Mouse (Mus musculus): ENCODE data around the gene Inpp4b.
"Not testable (repeated sequence)": the region's sequence is repeated elsewhere in the genome, so short reads cannot be mapped to it uniquely, and the experiment has no call there.

Inpp4b gene

GRCm38 (mm10) chr8:81782781-81783180, 440.4 kb downstream of the Inpp4b start:
- no peak for DNase-seq

DNA sequence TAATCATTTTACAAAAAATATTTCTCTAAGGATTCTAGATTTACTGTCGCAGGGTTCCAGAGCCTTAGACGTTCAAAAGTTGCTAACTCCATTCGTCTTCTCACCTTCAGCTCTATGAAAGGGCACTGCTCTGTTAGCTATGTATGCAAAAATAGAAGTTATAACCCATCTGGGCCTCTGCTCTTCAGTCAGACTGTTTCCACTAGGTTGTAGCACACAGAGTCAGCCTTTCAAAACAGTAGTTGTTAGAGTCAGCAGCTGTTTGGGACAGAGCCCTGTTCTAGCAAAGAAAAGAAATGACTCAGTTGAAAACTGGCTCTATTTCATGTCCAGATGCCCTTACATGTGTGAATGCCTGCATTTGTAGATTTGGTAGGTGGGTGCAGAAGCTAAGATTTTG, 442.4 kb downstream of the Inpp4b start:
- DNase-seq: no peak

DNA sequence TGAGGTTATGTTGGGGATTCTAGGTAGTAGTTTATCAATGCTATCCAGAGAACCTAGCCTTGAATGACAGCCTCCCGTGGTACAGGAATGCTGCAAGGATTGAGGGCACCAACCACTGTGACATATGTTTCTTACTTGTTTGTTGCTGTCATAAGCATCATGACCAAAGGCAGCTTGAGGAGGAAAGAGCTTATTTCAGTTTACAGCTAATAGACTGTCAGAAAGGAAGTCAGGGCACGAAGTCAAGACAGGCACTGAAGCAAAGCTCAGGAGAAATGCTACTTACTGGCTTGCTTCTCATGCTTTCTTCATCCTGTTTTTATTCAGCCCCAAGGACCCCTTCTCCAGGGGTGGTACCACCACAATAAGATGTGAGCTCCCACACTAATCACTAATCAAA, 446.1 kb downstream of the Inpp4b start:
- no peak for DNase-seq

DNA sequence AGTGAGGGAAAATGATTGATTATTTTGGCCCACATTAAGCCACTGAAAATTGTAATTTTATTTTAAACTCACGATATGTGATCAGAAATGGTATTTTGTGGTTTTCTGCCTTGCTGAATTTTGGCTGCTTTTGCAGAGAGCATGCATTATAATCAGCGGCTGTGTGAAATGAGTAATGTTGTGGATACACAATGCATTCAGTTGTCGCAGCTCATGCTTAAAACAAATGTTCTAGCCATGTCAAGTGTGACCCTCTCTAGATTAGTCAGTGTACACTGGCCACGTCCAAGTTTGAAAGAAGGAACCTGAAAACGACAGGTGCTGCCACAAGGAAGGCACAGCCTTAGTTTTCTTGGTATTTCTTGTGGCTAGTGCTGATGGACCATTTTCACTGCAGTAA, 450.3 kb downstream of the Inpp4b start:
- no peak for DNase-seq

DNA sequence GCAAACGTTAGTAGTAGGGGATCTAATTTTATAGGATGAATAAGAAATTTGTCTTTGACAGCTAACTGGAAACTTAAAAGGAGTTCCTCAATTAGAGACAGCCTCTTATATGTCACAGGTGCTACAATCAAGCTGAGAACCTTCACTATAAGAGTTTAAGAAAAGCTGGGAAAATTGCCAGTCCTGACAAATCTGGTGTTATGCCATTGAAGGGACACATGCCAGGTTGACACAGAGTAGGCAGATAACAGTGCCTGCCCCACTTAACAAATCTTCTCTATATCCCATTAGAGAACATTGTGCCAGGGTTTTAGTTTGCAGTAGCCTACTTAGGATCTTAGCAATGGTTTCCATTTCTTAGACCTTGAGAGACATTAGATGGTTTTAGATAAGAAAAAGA, 456.1 kb downstream of the Inpp4b start:
- no peak for DNase-seq

- no peak for DNase-seq
Measured at GRCm38 (mm10) chr8:81800792-81801191, 458.4 kb downstream of the Inpp4b start.

DNA sequence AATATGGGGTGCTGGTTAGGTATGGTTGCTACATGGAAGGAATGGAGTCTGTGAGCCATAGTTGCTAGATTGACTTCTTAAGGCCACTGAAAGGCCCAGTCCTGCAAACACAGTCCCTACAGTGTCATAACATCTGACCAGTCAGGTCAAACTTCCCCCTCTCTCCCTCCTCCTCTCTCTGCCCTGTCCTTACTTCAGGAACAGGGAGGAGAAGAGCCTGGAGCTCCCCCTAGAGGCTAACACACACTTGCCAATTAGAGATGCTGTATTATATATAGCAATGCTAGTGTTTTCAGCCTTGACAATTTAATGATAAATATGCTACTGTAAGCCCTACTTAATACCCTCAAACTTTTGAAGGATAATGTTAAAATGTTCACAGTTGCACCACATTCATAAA, 464.4 kb downstream of the Inpp4b start:
- DNase-seq: peak; percentile 45

DNA sequence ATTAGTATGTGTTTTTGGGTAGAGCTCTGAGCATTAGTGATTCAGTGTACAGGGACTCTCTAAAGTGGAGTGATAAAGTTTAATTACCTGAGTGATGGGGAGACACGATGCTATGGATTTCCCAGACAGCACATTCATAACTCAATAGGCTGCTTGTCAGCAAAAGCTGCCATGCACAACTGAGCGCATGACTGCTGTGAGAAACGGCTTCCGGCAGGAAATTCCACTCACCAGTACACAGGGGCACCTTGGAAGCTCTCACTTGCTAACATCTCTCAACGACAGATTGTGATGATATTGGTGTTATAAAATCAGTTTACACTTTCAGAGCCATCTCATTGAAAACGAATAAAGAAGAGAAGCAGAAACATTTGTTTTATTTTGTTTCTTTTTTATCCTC, 465.2 kb downstream of the Inpp4b start:
- no peak for DNase-seq

- DNase-seq: no peak
Measured at GRCm38 (mm10) chr8:81808406-81808805, 466.1 kb downstream of the Inpp4b start.

DNA sequence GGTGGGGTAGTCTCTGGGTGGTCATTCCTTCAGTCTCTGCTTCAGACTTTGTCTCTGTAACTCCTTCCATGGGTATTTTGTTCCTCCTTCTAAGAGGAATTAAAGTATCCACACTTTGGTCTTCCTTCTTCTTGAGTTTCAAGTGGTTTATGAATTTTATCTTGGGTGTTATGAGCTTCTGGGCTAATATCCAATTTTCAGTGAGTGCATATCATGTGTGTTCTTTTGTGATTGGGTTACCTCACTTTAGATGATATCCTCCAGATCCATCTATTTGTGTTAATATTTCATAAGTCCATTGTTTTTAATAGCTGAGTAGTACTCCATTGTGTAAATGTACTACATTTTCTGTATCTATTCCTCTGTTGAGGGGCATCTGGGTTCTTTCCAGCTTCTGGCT, 467.1 kb downstream of the Inpp4b start:
- not testable (repeated sequence) for DNase-seq

GRCm38 (mm10) chr8:81812051-81812751, 469.8 kb downstream of the Inpp4b start:
- no peak for DNase-seq

- no peak for DNase-seq
Measured at GRCm38 (mm10) chr8:81814742-81815141, 472.4 kb downstream of the Inpp4b start.

DNA sequence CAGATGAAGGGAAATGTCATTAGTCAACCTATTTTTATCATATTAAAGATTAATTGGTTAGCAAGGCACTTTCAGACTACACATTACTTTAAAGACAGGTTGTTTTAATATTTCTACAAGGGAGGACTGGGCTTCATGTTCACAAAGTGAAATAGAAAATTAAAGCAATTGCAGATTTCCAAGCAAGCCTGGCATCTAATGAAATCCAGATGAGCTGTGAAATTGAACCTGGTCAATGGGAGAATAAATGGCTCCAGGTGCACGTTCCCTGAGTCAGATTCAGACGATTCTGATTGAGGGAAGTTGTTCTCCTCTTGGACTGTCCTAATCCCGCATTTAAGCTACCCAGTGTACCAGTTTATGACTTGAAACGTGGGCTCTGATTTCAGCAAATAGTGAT, 473.2 kb downstream of the Inpp4b start:
- no peak for DNase-seq

DNA sequence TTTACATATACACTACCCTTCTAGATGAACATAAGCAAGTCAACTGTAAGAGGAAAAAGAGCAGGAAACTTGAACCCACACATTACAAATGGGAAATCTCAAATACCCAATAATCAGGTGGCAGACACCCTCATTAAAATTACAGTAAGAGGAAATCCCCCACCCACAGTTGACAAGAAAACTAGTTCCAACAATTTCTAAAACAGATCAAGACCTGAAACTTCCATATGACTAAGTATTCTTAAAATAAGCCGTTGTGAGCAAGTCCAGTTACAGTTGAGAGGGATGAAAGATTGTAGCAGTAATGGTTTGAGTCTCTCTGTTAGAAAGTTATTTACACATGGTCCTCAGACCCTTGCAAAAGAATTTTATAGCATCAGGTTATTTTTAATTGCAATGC, 480.8 kb downstream of the Inpp4b start:
- no peak for DNase-seq

DNA sequence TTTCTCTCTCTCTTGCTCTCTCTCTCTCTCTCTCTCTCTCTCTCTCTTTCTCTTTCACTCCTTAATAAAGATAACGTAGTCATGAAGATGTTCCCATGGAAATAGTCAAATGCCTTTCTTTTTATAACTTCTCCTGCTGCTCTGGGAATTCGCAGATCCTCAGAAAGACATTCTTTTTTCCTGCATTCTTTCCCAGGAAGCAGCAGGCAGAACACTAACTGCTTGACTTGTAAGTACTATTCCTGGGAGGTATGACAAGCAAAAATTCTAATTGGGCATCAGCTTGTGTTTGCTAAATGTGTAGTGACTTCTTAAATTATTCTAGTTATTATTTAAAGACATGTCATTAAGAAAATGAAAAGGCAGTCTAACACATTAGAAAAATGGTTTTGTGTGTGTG, 482.6 kb downstream of the Inpp4b start:
- no peak for DNase-seq

GRCm38 (mm10) chr8:81826406-81826805, 484.1 kb downstream of the Inpp4b start:
- DNase-seq: no peak

- no peak for DNase-seq
Measured at GRCm38 (mm10) chr8:81827306-81827913, 485.1 kb downstream of the Inpp4b start.

- no peak for DNase-seq
Measured at GRCm38 (mm10) chr8:81831430-81831829, 489.1 kb downstream of the Inpp4b start.

DNA sequence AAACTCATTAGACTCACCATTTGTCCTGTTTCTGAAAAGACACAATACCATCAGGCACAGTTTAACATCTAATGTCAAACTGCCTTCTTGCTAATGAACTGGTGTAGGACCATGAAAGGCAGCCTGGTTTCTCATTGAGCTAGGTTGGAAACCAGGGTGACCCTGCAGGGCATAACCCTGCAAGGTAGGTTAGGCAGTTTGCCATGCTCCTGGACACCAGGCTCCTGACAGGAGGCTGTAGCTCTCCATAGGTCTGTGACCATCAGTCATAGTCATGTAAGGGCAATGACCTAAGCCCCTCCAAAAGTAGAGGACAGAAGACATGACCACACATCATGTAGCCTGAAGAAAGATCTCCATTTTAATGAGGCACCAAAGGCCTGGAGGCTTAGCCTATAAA, 491.5 kb downstream of the Inpp4b start:
- DNase-seq: no peak

- DNase-seq: no peak
Measured at GRCm38 (mm10) chr8:81840512-81840911, 498.2 kb downstream of the Inpp4b start.

DNA sequence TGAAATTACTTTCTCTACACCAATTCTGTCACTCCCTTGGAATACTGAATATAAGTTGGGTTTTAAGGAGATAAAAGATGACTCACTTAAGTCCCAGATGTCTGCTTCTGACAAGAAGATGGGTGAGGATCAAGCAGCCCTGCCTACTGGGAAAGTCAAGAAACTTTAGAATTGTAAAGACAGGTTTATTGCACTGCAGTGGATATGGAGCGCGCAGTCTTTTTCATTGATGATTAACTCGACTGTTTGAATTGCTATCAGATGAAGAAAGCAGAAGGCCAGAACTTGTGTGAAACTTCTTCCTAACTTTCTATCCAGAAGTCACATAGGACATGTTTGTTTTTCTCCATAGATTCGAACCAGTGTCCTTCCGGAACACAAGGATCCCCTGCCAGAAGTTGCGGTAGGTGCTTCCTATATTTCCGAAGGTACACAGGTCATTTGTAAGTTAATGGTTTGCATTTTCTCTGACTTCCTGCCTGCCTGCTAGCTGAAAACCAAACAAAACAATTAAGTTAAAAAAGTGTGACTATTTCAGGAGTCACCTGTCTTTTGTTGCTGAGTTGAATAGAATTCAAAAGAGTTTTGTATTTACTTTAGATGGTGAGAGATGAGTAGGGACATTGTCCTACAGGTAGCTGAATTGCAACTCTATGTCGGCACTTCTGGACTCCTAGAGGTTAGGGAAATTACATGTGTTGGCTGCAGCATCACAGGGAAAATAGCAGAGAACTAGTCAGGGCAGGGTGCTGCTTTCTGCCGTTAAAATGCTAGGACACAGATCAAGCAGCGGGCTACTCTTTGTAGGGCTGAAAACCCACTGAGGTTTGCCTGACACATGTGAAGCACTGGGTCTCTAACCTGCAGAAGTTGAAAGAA, 502.0 kb downstream of the Inpp4b start:
- no peak for DNase-seq

GRCm38 (mm10) chr8:81847929-81848328, 505.6 kb downstream of the Inpp4b start:
- DNase-seq: no peak

GRCm38 (mm10) chr8:81849976-81850375, 507.6 kb downstream of the Inpp4b start:
- DNase-seq: no peak

DNA sequence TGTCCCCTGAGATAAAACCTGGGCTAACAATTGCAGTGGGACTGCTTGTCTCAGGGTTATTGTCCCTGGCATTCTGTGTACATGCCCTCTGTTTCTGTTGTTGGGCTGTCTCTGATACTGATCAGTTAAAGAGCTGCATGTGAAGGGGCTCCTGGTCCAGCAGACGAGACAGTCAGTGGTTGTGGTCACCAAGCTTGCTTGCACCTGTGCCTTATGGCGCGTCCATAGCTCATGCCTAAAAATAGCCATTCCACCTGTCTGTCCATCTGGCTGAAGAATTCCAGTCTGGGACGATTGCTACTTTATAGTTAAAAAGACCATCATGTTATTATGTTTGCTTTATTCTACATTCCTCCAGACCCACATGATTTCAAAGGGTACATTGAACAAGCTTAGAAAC, 510.8 kb downstream of the Inpp4b start:
- DNase-seq: no peak

All from layer of hippocampus, adult 9-11 months (tissue).